Mouse (Mus musculus) retina, embryonic 14.5 days (tissue): ENCODE results near the gene Sdk1.

Source experiments
- DNase-seq: peaks from one replicate; pipeline ENCODE4 v3.0.0-alpha.2; 2015; ENCODE audit warnings: low spot score

The Sdk1 gene

DNA sequence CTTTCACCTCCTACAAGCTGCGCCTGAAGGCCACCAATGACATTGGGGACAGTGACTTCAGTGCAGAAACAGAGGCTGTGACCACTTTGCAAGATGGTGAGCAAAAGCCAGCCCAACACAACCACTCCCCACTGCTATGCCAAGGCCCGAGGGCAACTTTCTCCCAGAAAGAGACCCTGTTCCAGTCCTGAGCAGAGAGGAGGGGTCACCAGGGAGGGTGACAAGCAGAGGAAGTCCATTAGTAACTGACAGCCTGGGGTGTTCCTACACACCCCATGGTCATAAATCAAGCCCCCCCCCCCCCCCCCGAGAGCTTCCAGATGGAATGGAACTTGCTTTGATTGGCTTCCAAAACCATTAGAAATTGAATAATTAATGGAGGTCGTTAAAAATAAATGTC lies 886.5 kb downstream of the Sdk1 start:
- DNase-seq: peak; percentile 31

- DNase-seq: peak; percentile 64
Observed at GRCm38 (mm10) chr5:142128181-142128611, 886.9 kb downstream of the Sdk1 start.

DNA sequence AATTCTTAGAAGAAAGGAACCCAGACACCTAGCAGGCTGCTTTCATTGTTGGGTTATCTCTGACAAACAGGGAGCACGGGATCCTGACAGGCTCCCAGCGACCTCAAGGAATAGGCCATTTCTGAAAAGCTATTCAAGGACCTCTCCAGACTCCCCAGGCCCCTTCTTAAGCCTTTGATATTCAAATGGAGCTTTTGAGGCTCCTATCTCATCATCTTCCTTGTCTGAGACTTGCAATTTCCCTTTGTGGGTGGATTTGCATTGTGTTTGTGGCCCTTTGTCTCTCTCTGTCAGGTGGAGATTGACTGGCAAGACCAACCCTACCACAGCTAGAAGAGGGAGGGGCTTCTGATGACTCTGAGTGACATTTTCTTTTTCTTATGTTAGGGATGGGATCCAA lies 888.7 kb downstream of the Sdk1 start:
- DNase-seq: no peak

DNA sequence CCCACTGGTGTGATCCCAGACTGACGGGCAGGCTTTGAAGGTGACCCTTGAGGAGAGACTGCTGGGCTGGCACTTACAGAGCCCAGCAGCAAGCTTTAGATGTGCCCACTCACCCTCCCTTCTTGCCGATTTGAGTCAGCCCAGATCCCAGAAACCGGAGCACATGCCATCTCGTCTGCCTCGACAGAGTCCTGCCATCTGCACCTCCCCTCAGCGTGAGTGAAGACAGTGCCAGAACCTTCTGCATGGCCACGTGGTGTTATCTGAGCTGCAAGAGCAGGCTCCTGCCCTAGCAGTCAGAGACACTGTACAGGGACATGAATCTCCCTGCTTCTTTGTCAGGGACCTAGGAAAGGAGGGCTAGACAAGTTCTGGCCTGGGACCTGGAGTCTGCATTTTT lies 898.7 kb downstream of the Sdk1 start:
- DNase-seq: no peak

DNA sequence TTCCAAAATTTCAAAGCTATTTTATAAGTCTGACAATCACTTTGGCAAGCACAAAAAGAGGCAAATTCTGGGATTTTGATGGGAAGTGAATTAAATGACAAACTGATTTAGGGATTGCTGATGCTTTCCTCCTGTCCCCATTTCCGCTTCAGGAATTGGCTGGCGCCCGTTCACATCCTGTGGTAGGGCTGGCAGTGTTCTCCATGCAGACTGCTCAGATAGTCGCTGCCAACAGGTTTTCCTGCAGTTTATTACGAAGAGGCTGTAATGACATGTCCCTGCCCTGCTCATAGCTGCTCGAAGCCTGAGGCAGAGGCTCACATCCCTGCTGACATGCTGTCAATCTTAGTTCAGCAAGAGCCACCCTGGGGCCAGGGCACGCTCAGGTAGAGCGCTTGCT lies 908.3 kb downstream of the Sdk1 start:
- no peak for DNase-seq

DNA sequence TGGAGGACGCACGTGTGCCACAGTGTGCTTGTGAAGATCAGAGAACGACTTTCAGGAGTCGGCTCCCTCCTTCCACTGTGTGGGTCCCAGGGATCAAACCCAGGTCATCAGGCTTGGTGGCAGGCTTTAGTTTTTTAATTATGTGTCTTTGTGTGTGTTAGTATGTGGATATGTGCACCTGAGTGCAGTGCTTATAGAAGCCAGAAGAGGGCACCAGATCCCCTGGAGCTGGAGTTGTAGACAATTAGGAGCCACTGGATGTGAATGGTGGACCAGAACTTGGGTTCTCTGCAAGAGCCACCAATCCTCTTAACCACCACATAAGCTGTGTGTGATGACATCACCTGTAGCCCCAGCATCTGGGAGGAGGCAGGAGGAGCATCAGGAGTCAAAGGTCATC lies 909.5 kb downstream of the Sdk1 start:
- DNase-seq: no peak

DNA sequence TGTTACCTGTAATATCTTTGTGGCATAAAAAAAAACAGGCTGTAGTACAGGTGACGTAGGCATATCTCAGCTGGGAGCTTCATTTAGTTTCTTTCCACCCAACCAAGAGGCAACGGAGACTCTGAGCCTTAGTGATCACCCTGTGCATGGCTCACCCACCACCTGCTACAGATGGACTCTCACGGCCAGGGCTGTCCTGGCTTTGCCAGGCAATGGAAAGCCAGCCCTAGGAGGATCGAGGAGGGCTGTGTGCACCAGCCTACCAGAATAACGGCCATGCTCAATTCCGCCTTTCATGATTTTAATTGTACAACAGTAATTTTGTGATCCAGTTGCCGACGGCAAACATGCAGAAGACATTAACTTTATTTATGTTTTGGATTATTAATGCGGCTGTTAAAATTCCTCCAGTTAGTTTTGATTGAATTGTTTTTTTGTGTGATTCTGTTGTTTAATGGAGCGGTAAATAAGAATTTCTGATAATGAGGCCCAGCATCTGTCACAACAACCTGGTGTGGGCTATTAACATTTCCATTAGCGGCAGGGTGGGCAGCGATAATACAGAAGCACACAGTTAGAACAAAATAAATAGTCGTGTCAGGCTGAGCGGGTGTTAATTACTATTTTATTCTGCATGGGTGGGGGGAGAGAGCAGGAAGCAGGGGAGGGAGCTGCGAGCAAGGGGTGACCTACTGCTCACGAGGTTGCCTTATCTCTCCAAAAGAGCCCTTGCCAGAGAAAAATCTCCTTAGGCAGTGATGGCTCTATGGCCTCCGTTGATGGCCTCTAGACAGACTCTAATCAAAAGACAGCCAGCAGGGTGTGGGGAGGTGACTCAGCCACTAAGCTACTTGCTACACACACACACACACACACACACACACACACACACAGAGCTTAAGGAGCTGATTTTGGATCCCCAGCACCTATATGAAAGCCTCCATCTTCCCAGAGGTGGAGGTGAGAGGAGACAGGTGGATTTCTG lies 915.9 kb downstream of the Sdk1 start:
- DNase-seq: peak; percentile 68

DNA sequence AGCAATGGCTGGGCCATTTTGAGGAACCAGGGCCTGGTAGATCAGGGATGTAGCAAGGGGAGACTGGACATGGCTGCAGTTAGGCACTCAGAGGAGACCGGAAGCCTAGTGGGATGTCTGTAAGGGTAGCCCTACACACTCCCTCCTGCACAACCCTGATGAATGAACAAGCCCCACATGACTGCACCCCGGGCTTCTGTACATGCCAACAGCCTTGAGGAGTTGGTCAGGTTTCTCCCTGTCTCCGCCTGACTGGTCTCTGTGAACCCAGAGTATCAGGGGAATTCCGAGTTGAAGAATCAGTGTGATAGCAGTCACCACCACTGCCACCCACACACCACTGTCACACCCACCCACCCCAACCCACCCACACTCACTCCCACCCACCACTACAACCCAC lies 922.2 kb downstream of the Sdk1 start:
- DNase-seq: no peak

DNA sequence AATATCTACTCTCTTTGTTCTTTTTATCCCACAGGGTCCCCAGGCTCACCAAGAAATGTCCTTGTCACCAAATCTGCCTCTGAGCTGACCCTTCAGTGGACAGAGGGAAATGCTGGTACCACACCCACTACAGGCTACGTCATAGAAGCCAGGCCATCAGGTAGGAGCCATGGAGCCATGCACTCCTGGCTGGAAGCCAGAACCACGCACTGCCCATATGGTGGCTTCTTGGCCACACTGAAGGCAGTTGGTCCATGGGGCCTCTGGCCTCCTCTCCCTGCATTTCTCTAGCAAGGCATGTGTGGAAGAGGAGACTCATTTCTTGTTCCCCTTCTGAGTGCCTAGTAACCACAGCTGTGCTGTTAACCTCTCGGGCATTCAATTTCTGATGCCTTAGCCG lies 932.3 kb downstream of the Sdk1 start:
- no peak for DNase-seq

DNA sequence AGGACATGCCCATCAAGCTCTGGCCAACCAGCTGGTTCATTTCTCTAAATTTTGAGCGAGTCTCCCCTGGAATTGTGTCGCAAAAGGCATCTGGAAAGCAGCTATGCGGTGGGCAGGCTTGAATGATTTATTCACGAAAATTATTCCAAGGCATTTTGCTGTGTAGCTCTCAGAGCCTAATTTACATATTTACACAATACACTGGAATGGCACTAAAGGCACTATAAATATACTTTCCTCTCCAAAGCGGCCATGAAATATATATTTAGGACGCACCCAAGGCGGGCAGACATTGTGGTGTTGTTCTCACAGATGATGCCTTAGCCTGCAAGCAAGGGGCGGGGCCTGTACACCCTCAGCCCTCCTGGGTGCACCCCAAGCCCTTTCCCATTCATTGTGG lies 936.9 kb downstream of the Sdk1 start:
- no peak for DNase-seq

DNA sequence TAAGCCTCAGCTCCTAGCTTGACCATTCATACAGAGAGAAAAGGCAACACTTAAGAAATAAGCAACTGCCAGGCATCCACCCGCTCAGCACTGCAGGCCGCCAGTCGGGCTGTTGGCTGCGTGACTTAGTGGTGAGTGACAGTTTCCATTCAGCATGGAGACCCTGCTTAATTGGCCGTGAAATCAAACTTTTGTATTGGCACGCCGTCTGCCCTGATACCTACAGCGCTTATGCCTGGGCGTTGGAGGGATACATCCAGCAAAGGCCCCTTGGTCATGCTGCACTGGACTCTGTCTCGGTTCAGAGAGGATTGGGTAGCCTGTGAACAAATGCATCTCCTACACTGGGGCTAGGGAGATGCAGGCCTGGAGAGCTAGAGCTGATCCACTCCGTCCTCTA lies 938.0 kb downstream of the Sdk1 start:
- peak; percentile 93 for DNase-seq

DNA sequence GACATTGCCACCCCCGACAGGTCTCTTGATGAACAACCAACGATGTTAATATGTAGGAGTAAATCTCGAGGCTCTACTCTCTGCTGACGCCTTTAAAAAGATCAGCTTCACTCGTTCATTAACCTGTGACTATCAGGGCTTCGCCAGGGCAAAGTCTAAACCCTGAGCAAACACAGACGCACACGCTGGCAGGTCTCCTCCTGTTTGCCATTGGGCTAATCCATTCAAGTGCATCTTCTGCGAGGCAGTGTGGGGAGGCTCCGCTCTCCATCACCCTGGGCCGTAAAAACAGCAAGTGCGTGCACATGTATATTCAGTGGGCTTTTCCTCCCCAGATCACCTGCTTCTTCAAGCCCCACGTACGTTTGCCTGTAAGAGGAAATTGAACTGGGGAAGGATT lies 940.6 kb downstream of the Sdk1 start:
- DNase-seq: no peak

GRCm38 (mm10) chr5:142188765-142189164 lies 947.5 kb downstream of the Sdk1 start:
- no peak for DNase-seq

DNA sequence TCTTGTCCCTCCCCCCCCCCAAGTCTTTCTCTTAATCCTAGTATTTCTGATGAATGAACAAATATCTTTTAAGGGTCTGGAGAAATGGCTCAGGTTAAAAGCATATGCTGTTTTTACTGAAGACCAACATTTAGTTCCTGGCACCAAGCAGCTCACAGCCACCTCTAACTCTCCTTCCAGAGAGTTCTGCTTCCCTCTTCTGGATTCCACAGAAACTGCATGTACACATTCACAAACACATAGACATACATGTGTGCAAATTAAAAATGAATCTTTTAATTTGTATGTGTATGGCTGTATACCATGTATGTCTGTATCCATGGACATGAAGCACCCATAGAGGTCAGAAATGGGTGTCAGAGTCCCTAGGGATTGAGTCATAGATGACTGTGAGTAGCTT lies 968.6 kb downstream of the Sdk1 start:
- peak; percentile 32 for DNase-seq

GRCm38 (mm10) chr5:142212252-142212651 lies 971.0 kb downstream of the Sdk1 start:
- DNase-seq: no peak

GRCm38 (mm10) chr5:142215981-142216380 lies 974.7 kb downstream of the Sdk1 start:
- DNase-seq: no peak

GRCm38 (mm10) chr5:142220851-142221503 lies 979.7 kb downstream of the Sdk1 start:
- peak; percentile 43 for DNase-seq

- DNase-seq: no peak
Observed at GRCm38 (mm10) chr5:142228957-142229810, 987.9 kb downstream of the Sdk1 start.

GRCm38 (mm10) chr5:142229811-142230205 lies 988.5 kb downstream of the Sdk1 start:
- no peak for DNase-seq

DNA sequence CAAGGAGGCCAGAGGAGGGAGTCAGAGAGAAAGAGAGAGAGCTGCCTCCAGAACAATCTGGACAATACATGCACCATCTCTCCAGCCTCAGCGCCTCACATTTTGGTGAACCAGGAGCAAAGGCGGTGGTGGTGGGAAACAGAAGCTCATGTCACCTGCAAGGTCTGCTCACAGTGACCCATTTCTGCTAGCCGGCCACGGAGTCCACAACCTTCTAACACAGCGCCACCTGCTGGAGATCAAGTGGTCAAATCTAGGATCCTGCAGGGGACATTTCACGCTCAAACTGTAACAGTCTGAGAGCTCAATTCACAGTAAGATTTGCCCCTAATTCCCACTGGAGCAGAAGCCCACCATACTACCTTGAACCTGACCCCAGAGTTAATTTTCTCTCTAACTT lies 999.0 kb downstream of the Sdk1 start:
- no peak for DNase-seq

DNA sequence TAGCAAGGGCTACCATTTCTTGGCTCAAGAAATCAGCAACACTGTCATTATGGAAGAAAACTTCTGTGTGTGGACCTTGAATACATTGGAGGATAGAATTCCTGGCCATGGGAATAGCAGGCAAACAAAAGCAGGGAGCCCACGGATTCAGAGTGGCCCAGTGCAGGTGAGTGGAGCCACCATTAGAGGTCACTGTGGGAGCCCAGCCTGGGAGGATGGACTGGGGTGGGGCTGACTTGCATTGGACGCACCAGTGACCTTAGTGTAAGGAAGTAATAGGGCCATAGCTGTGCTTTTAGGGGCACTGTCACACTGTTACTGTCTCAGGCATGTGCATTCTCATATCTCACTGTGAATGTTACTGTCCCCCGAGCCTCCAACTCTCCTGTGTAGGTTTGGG lies 1001.3 kb downstream of the Sdk1 start:
- DNase-seq: peak; percentile 19

- DNase-seq: no peak
Observed at GRCm38 (mm10) chr5:142243069-142243468, 1001.8 kb downstream of the Sdk1 start.
